Mouse (Mus musculus) heart, postnatal 4 days (tissue): ENCODE results near the gene Jph2. TPM values are rescaled to one million over a fixed set of nuclear protein-coding genes. Genes with fewer than 3 reads are reported as not detected.
"Not testable (repeated sequence)": the region's sequence is repeated elsewhere in the genome, so short reads cannot be mapped to it uniquely, and the experiment has no call there.

Experiments
- DNase-seq: peaks from one replicate; pipeline ENCODE4 v3.0.0; 2021
- total RNA-seq, 2 experiments: library from RNA; stranded (reverse); gene quantifications; 2 replicates each; pipeline ENCODE4 v1.2.3; 2021

The Jph2 gene
- total RNA-seq, 2 experiments from 2014 or later = 366 to 416 TPM

DNA sequence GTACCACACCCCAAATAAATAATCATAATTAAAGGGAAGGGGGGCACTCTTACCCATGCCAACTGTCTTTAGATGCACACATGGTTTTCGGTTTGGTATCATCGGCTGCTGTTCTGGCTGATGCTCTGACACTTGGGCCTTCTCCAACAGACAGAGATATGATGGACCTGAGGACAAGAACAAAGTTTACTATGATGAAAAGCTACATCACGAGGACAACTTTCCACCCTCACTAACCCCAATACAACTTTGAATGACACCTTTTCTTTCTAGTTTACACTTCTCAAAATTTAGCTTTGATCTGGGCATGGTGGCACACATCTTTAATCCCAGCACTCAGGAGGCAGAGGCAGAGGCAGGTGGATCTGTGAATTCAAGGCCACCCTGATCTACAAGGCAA lies 13.6 kb upstream of the Jph2 start:
- not testable (repeated sequence) for DNase-seq

DNA sequence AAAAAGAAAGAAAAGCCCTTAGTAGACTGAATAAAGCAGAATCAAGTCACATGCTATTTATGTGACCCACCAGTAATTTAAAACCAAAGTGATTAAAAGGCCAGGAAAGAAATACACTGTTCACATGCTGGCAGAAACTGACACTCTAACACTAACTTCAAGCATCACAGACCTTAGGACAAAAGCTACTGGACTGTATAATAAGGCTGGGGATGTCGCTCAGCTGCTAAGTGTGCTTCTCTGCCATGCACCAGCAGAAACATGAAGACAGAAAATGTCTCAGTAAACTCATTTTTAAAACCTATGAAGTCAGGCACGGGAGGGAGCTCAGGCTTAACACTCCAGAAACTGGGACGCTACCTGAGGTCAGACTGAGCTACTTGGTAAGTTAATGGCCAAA lies 12.4 kb upstream of the Jph2 start:
- DNase-seq = no peak

- no peak for DNase-seq
These were observed 6.4 kb upstream of the Jph2 start for GRCm38 (mm10) chr2:163404037-163404815.

DNA sequence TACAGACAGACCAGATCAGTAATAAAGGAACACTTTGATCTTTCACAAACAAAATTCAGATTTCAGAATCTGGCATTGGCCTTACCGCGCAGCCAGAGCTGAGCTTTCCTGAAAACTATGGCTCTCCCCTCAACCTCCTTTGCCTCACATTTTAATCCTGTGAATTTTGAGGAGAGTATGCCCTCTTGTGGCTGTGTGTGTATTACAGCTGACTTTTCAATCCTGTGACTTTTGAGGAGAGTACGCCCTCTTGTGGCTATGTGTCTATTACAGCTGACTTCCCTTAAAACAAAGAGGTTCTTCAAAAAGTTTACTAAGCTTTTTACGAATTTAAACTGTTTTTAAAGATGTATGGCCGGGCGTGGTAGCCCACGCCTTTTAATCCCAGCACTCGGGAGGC lies 3.4 kb upstream of the Jph2 start:
- peak; percentile 91 for DNase-seq

DNA sequence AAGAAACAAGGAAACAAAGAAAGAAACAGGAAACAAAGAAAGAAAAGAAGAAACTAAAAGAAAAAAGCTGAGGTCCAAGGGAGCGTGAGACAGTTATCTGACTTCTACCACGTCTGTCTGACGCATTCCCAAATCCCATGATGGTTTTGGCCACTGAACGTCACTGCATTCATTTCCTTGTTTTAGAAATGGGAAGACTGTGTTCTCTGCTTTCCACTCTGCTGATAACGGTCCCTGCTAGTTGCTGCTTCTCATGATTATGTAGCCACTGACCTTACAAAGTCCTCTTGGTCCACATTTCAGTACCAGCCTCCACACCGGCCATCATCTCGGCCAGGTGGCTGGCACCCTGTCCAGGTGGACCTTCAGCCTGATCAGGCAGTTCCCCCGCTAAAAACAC lies 1.4 kb upstream of the Jph2 start:
- DNase-seq = peak; percentile 60

DNA sequence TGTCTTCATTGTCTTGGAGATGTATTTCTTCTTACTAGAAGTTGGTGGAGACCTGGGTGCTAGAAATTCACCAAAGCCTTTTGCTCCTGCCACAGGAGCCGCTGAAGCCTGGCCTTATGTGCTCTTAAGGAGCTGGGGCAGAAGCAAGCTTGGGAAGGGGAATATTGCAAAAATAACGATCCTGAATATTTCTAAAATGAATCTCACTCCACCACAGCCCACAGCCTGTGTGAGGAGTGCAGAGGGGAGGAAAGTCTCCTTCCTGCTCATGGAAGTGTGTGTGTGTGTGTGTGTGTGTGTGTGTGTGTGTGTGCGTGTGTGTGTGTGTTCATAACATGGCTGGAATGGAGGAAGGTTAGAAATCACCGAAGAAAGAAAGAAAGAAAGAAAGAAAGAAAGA lies 977 bp upstream of the Jph2 start:
- no peak for DNase-seq

DNA sequence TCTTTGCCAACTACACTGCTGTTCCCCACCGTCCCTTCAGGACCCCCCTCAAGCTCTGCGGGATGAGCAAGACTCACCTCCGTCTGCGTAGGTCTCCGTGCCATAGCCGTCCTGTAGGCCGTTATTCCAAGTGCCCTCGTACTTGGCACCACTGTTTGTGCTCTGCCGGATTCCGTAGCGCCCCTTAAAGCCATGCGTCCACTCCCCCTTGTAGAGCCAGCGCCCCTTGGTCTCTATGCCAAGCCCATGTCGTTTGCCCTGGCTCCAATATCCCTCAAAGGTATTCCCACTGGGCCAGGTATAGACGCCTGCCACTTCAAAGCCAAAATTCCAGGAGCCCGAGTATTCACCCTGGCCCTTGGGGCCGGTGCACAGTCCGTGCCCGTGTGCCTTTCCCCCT lies 722 bp downstream of the Jph2 start:
- DNase-seq = no peak

DNA sequence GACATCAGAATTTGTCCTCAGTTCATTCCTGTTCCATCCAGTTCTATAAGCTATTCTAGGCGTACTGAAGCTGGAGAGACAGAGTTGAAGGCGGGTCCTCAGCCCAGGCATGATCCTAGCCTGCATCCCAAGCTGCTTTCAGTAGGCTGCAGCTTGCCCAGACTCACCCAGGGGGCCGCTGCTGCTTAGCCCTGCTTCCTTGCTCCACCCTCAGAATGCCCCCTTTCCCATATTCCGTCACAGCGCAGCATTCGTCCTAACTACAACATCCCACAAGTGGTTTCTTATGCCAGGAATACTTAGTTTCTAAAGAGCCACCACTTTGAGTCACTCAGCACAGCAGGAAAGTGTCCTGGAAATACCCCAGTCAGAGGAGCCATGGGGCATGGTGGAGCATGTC lies 2.8 kb downstream of the Jph2 start:
- peak; percentile 60 for DNase-seq

GRCm38 (mm10) chr2:163393976-163394375 lies 3.8 kb downstream of the Jph2 start:
- DNase-seq = peak; percentile 52

GRCm38 (mm10) chr2:163393241-163393640 lies 4.6 kb downstream of the Jph2 start:
- DNase-seq = no peak

- DNase-seq = peak; percentile 88
These were observed 5.4 kb downstream of the Jph2 start for GRCm38 (mm10) chr2:163392436-163392835.

- DNase-seq = peak; percentile 60
These were observed 11.2 kb downstream of the Jph2 start for GRCm38 (mm10) chr2:163386423-163387190.

- DNase-seq = no peak
These were observed 12.7 kb downstream of the Jph2 start for GRCm38 (mm10) chr2:163385126-163385525.

DNA sequence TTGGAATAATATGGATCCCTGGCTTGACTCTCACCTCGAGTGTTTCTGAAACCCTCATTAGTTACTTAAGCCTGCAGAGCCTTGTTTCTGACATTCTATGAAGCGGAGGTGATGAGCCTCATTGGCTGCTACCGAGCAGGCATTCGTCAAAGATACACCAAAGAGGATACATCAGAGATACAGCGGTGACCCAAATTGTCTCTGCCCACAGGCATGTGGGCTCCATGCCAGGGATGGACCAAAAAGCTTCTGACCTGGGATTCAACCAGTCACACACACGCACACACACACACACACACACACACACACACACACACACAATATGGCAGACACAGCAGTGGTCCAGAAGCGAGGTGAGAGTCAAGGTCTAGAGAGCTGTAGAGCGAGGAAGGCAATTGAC lies 16.5 kb downstream of the Jph2 start:
- DNase-seq = no peak

- no peak for DNase-seq
These were observed 18.4 kb downstream of the Jph2 start for GRCm38 (mm10) chr2:163379366-163379765.

DNA sequence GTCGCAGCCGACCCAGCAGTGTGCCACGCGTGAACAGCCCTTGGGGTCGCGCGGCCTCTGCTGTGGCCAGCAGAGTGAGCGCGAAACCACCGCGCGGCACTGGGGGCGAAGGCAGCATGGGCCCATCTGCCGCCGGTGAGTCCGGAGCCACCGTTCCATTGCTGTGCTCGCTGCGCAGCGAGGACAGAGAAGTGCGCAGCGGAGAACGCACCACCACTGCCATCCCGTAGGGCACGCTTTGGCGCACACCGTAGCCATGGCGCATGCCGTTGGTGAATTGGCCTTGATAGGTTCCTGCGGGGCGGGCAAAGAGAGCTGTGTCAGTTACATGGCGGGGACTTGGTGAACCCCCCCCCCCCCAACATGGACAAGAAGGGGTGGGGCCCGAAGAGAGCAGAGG lies 21.7 kb downstream of the Jph2 start:
- no peak for DNase-seq

GRCm38 (mm10) chr2:163375468-163375867 lies 22.3 kb downstream of the Jph2 start:
- DNase-seq = no peak

DNA sequence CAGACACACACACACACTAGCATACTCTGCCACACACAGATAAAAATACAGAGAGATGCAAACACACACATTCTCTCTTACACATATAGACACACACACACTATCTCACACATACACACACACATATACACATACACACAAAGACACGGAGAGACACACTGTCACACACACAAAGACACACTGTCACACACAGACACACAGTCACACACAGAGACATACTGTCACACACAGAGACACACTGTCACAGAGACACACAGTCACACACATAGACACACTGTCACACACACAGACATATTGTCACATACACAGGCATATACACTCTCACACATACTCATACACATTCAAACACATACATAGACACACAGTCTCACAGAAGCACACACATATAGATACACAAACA lies 25.2 kb downstream of the Jph2 start:
- no peak for DNase-seq

DNA sequence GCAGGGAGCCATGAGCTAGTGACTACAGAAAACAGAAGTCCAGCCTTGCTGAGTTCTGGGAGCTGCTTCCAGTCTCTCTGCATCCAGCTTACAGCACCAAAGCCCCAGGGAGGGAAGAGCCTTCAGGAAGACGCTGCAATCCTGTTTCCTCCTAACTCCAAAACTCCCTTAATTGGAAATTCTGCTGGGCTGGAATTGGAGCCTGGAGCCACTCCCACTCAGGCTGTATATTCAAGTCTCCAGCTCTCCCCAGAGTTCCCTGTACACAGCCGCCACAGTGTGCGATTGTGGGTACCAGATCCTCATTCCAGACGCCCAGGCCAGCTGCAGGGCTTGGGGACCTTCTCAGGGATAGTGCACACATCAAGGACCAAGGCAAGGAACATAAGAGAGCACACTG lies 27.6 kb downstream of the Jph2 start:
- DNase-seq = peak; percentile 47

- DNase-seq = no peak
These were observed 32.8 kb downstream of the Jph2 start for GRCm38 (mm10) chr2:163364785-163365541.

DNA sequence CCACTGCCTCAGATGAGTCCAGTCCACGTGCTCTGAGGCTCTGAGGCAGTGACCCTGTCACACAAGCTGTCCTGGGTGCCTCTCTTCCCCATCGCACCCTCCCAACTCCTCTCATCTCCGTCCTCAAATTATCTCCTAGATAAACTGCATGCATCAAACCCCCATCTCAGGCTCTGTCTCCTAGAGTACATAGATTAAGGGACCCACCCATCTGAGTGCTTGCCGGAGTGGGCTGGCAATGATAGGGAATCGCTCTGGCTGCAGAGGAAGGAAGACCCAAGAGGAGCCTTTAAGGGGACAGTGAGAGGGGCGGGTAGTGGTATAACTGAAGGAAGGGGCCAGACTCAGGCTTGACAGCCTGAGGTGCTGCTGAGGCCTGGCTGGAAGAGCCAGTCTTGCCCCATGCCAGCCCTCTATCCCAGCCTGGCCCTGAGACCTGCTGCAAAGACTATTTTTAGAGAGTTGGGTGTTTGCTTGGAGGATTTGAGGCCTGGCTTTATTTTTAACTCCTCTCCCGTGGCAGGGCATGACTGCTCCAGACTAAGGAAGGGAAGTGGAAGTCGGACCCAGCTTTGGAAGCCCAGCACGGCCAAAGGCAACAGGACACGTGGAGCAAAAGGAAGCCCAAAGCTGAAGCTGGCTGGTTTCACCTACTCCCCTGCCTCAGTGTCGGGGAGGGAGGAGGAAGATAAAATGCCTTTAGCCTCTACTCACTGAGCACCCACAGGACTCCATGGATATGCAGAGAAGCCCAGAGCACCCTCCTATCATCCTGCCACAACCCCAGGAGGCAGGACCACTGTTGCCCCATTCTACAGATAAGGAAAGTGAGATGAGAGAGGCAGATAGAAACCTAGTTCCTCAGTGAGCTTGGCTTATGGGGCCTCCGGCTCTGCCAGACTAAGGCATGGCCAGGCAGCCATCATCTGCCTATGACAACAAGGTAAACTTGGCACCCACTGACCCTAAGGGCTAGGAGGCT lies 34.6 kb downstream of the Jph2 start:
- peak; percentile 72 for DNase-seq
